Mouse (Mus musculus) midbrain, embryonic 13.5 days (tissue): ENCODE measurements around the gene Mrpl20. TPM values are rescaled to one million over a fixed set of nuclear protein-coding genes. Genes with fewer than 3 reads are reported as not detected.
A peak's percentile ranks its signal among the peaks of the same experiment; 100 is the strongest.

Experiments used
- ATAC-seq: fragments of 200-750 bp; cut with Nextera tagmentation; 2 replicates; pipeline ENCODE4 v1.8.0; 2017; ENCODE audit warnings: mild to moderate bottlenecking, moderate TSS enrichment, moderate library complexity
- H3K27ac ChIP-seq: fragments of 300-500 bp; sonication (generic); 2 replicates; pipeline ENCODE4 v1.5.1; 2015; ENCODE audit warnings: inconsistent platforms, mild to moderate bottlenecking, moderate library complexity
- H3K27me3 ChIP-seq: fragments of 300-500 bp; sonication (generic); 2 replicates; pipeline ENCODE4 v1.6.1; 2015; ENCODE audit warnings: mild to moderate bottlenecking, inconsistent platforms
- H3K36me3 ChIP-seq: fragments of 300-500 bp; sonication (generic); 2 replicates; pipeline ENCODE4 v1.6.1; 2015; ENCODE audit warnings: mild to moderate bottlenecking, inconsistent platforms
- H3K4me1 ChIP-seq: fragments of 300-500 bp; sonication (generic); replicated peaks from 2 replicates; pipeline ENCODE4 v1.6.1; 2015; ENCODE audit warnings: inconsistent platforms
- H3K4me2 ChIP-seq: fragments of 300-500 bp; sonication (generic); replicated peaks from 2 replicates; pipeline ENCODE4 v1.6.1; 2015; ENCODE audit warnings: moderate library complexity, mild to moderate bottlenecking, inconsistent platforms
- H3K4me3 ChIP-seq: fragments of 300-500 bp; sonication (generic); replicated peaks from 2 replicates; pipeline ENCODE4 v1.5.1; 2015; ENCODE audit warnings: mild to moderate bottlenecking, inconsistent platforms
- H3K9ac ChIP-seq: fragments of 300-500 bp; sonication (generic); replicated peaks from 2 replicates; pipeline ENCODE4 v1.6.1; 2015; ENCODE audit warnings: mild to moderate bottlenecking, inconsistent platforms
- H3K9me3 ChIP-seq: fragments of 300-500 bp; sonication (generic); 2 replicates; pipeline ENCODE4 v1.6.1; 2016; ENCODE audit warnings: mild to moderate bottlenecking, inconsistent platforms
- WGBS: fragments of 180-500 bp; shearing (Covaris S2); methylation state at CpG from one replicate; pipeline ENCODE4 v1.1.7; 2015; 5-methylcytosine and 5-hydroxymethylcytosine counted together
- polyA plus RNA-seq: library from polyadenylated mRNA; unstranded; fragments of >200 nt; fragmentation: Nextera tagmentation; extraction: Ambion mirVana; gene quantifications from 2 replicates; pipeline ENCODE4 v1.2.1, GENCODE M21; 2015

The Mrpl20 gene
- polyA plus RNA-seq, 1 experiment from 2014 or later = 259 TPM

- Histone ChIP-seq H3K4me3 (peak overlapping the region; percentile 38), H3K27ac (no peak overlapping the region), H3K27me3 (peaks cover 55% of the 10 kb centered on the region), H3K9me3 (no peaks in the 10 kb centered on the region), H3K9ac (no peak overlapping the region), H3K4me2 (peak overlapping the region; percentile 61), H3K4me1 (peaks cover 28% of the 10 kb centered on the region), H3K36me3 (no peaks in the 10 kb centered on the region)
- WGBS = 36% methylated on average over 5 of the region's 5 CpGs
- no peak for ATAC-seq
These were observed 29.2 kb upstream of the Mrpl20 start for GRCm38 (mm10) chr4:155773335-155774078.

GRCm38 (mm10) chr4:155774280-155774754 lies 28.4 kb upstream of the Mrpl20 start, which contains the start of gene Vwa1:
Gene Vwa1 (minus strand): TSS chr4:155774698.
- WGBS = 4% methylated on average over 35 of the region's 35 CpGs
- H3K4me1 ChIP-seq = peaks cover 27% of the 10 kb centered on the region
- peak within 1 kb of the TSS; percentile 54 for H3K9ac ChIP-seq
- H3K27me3 ChIP-seq = peaks cover 55% of the 10 kb centered on the region
- peak within 1 kb of the TSS; percentile 38 for H3K4me3 ChIP-seq
- no peaks in the 10 kb centered on the region for H3K36me3 ChIP-seq
- H3K9me3 ChIP-seq = no peaks in the 10 kb centered on the region
- ATAC-seq = peak; percentile 75
- H3K27ac ChIP-seq = peak within 1 kb of the TSS; percentile 27
- H3K4me2 ChIP-seq = peak within 1 kb of the TSS; percentile 61

GRCm38 (mm10) chr4:155774971-155775740 lies 27.5 kb upstream of the Mrpl20 start:
- H3K36me3 ChIP-seq = no peaks in the 10 kb centered on the region
- H3K9me3 ChIP-seq = no peaks in the 10 kb centered on the region
- peak overlapping the region; percentile 38 for H3K4me3 ChIP-seq
- peaks cover 55% of the 10 kb centered on the region for H3K27me3 ChIP-seq
- no peak for ATAC-seq
- H3K27ac ChIP-seq = peak overlapping the region; percentile 27
- H3K4me1 ChIP-seq = peaks cover 21% of the 10 kb centered on the region
- peak overlapping the region; percentile 61 for H3K4me2 ChIP-seq
- WGBS = 71% methylated on average over 9 of the region's 9 CpGs
- H3K9ac ChIP-seq = peak overlapping the region; percentile 54; the same call in 1 of the 2 replicates

- Histone ChIP-seq H3K9ac (no peak overlapping the region), H3K27ac (no peak overlapping the region), H3K27me3 (peaks cover 52% of the 10 kb centered on the region), H3K4me2 (no peak overlapping the region), H3K9me3 (no peaks in the 10 kb centered on the region), H3K4me3 (no peak overlapping the region), H3K4me1 (peaks cover 15% of the 10 kb centered on the region), H3K36me3 (no peaks in the 10 kb centered on the region)
- no peak for ATAC-seq
- 88% methylated on average over 3 of the region's 3 CpGs for whole genome bisulfite sequencing
These were observed 26.8 kb upstream of the Mrpl20 start for GRCm38 (mm10) chr4:155775855-155776254.

GRCm38 (mm10) chr4:155776704-155777335 lies 25.9 kb upstream of the Mrpl20 start:
- peaks cover 42% of the 10 kb centered on the region for H3K27me3 ChIP-seq
- H3K4me3 ChIP-seq = no peak overlapping the region
- H3K4me2 ChIP-seq = no peak overlapping the region
- no peak for ATAC-seq
- peaks cover 15% of the 10 kb centered on the region for H3K4me1 ChIP-seq
- H3K9me3 ChIP-seq = no peaks in the 10 kb centered on the region
- WGBS = 30% methylated on average over 2 of the region's 2 CpGs
- H3K9ac ChIP-seq = no peak overlapping the region
- H3K27ac ChIP-seq = no peak overlapping the region
- no peaks in the 10 kb centered on the region for H3K36me3 ChIP-seq

GRCm38 (mm10) chr4:155777816-155778215 lies 24.9 kb upstream of the Mrpl20 start:
- WGBS = 70% methylated on average over 2 of the region's 2 CpGs
- peaks cover 32% of the 10 kb centered on the region for H3K27me3 ChIP-seq

GRCm38 (mm10) chr4:155779498-155779897 lies 23.2 kb upstream of the Mrpl20 start:
- ATAC-seq = no peak
- Histone ChIP-seq H3K27ac (no peak overlapping the region), H3K4me1 (peaks cover 16% of the 10 kb centered on the region), H3K27me3 (peaks cover 15% of the 10 kb centered on the region), H3K4me3 (no peak overlapping the region), H3K9me3 (no peaks in the 10 kb centered on the region), H3K36me3 (no peaks in the 10 kb centered on the region), H3K4me2 (no peak overlapping the region), H3K9ac (no peak overlapping the region)
- WGBS = 79% methylated on average over 4 of the region's 4 CpGs

More at GRCm38 (mm10) chr4:155777816-155778215, 24.9 kb upstream of the Mrpl20 start:
- Histone ChIP-seq H3K9me3 (no peaks in the 10 kb centered on the region), H3K27ac (no peak overlapping the region), H3K9ac (no peak overlapping the region), H3K4me3 (no peak overlapping the region), H3K4me1 (peaks cover 15% of the 10 kb centered on the region), H3K4me2 (no peak overlapping the region), H3K36me3 (no peaks in the 10 kb centered on the region)
- ATAC-seq = no peak

- H3K4me2 ChIP-seq = no peak overlapping the region
- 34% methylated on average over 6 of the region's 6 CpGs for WGBS
- H3K9me3 ChIP-seq = no peaks in the 10 kb centered on the region
- peaks cover 12% of the 10 kb centered on the region; the same call in 1 of the 2 replicates for H3K4me1 ChIP-seq
- H3K27ac ChIP-seq = no peak overlapping the region
- H3K9ac ChIP-seq = no peak overlapping the region
- no peaks in the 10 kb centered on the region for H3K36me3 ChIP-seq
- no peak overlapping the region for H3K4me3 ChIP-seq
- ATAC-seq = no peak
- H3K27me3 ChIP-seq = peaks cover 1% of the 10 kb centered on the region
These were observed 21.8 kb upstream of the Mrpl20 start for GRCm38 (mm10) chr4:155780895-155781294.

- WGBS = 41% methylated on average over 16 of the region's 16 CpGs
- Histone ChIP-seq H3K9me3 (no peaks in the 10 kb centered on the region), H3K4me3 (peak overlapping the region; percentile 58), H3K27ac (peak overlapping the region; percentile 88), H3K36me3 (no peaks in the 10 kb centered on the region), H3K9ac (peak overlapping the region; percentile 88), H3K4me1 (peaks cover 12% of the 10 kb centered on the region; the same call in 1 of the 2 replicates), H3K4me2 (peak overlapping the region; percentile 76), H3K27me3 (no peaks in the 10 kb centered on the region)
- ATAC-seq = peak; percentile 65
These were observed 19.1 kb upstream of the Mrpl20 start for GRCm38 (mm10) chr4:155783486-155784080.

- no peaks in the 10 kb centered on the region for H3K27me3 ChIP-seq
These were observed 18.5 kb upstream of the Mrpl20 start for GRCm38 (mm10) chr4:155784081-155784701.

GRCm38 (mm10) chr4:155785246-155785645 lies 17.4 kb upstream of the Mrpl20 start:
- WGBS = 80% methylated on average over 10 of the region's 10 CpGs
- Histone ChIP-seq H3K4me2 (0 out of 2 replicates have a peak overlapping the region, but pooled peaks have one; percentile 1), H3K36me3 (no peaks in the 10 kb centered on the region), H3K4me1 (peaks cover 12% of the 10 kb centered on the region; the same call in 1 of the 2 replicates), H3K9me3 (no peaks in the 10 kb centered on the region), H3K27me3 (no peaks in the 10 kb centered on the region), H3K4me3 (no peak overlapping the region), H3K27ac (no peak overlapping the region), H3K9ac (no peak overlapping the region; the same call in 1 of the 2 replicates)
- no peak for ATAC-seq

More at GRCm38 (mm10) chr4:155784081-155784701, 18.5 kb upstream of the Mrpl20 start:
- ATAC-seq = peak; percentile 90
- H3K9ac ChIP-seq = peak overlapping the region; percentile 88
- H3K4me3 ChIP-seq = peak overlapping the region; percentile 58
- no peaks in the 10 kb centered on the region for H3K9me3 ChIP-seq
- WGBS = under 1% methylated on average over 51 of the region's 52 CpGs
- peak overlapping the region; percentile 76 for H3K4me2 ChIP-seq
- H3K27ac ChIP-seq = peak overlapping the region; percentile 88
- no peaks in the 10 kb centered on the region for H3K36me3 ChIP-seq
- H3K4me1 ChIP-seq = peaks cover 12% of the 10 kb centered on the region; the same call in 1 of the 2 replicates
